Mouse (Mus musculus) skeletal muscle tissue, postnatal 0 days (tissue): Measurements from ENCODE around the gene Gm17124. TPM values are rescaled to one million over a fixed set of nuclear protein-coding genes. Genes with fewer than 3 reads are reported as not detected.

ENCODE experiments used
- microRNA-seq, 2 experiments: library from miRNA; unstranded; fragments of <30 nt; microRNA quantifications; one replicate each; pipeline ENCODE4; 2016
- polyA plus RNA-seq: library from polyadenylated mRNA; unstranded; fragments of >200 nt; fragmentation: Nextera tagmentation; extraction: Ambion mirVana; gene quantifications from 2 replicates; pipeline ENCODE4 v1.2.1, GENCODE M21; 2015

The Gm17124 gene
- not detected in 2 replicates for polyA plus RNA-seq

GRCm38 (mm10) chr14:42599782-42600181, at the start of gene Gm17124:
Gm17124 (minus strand) TSS chr14:42599882.

GRCm38 (mm10) chr14:42641817-42642216, 42.1 kb upstream of the Gm17124 start, which contains the start of gene Gm3633:
Gm3633 (minus strand) TSS chr14:42641917.

Small RNAs within 50 kb of the gene (microRNA-seq; reads per million reads assigned to microRNA genes)
- gene Gm23620 (0 reads per million in 2 experiments), gene Gm25228 (0 reads per million in 2 experiments)

Other genes with a start within 250 kb of the Gm17124 start
- not detected in 2 replicates for gene Gm8005, start 160.2 kb downstream of the Gm17124 start, polyA plus RNA-seq
- gene Gm8011, start 136.0 kb downstream of the Gm17124 start, polyA plus RNA-seq, result not detected in 2 replicates
- not detected in 2 replicates for gene Gm8020, start 97.5 kb downstream of the Gm17124 start, polyA plus RNA-seq
- not detected in 2 replicates for gene Gm8024, start 75.6 kb downstream of the Gm17124 start, polyA plus RNA-seq
- not detected in 2 replicates for gene Gm3633, start 42.0 kb upstream of the Gm17124 start, polyA plus RNA-seq
- not detected in 2 replicates for gene Gm10378, start 56.1 kb upstream of the Gm17124 start, polyA plus RNA-seq
- not detected in 2 replicates for gene Gm3015, start 168.9 kb upstream of the Gm17124 start, polyA plus RNA-seq
- not detected in 2 replicates for gene Gm10377, start 198.1 kb upstream of the Gm17124 start, polyA plus RNA-seq